Mouse (Mus musculus): ENCODE results near the gene Zfp84. TPM values are rescaled to one million over a fixed set of nuclear protein-coding genes. Genes with fewer than 3 reads are reported as not detected.

The Zfp84 gene
- polyA plus RNA-seq, 1 experiment = 1.8 TPM

GRCm38 (mm10) chr7:29785023-29785422 lies 16.7 kb downstream of the Zfp84 start:
- no peak overlapping the region for H3K4me3 ChIP-seq (ENCODE audit: low read depth, low read length)
- TF ChIP-seq POLR2A (IDR thresholded peaks at IDR 0.05; ENCODE audit: low read depth, low read length) (no peak), CTCF (IDR thresholded peaks at IDR 0.05; ENCODE audit: extremely low read depth, insufficient read length, insufficient replicate concordance, low read depth, low read length) (no peak)
- no peaks in the 10 kb centered on the region for H3K36me3 ChIP-seq (ENCODE audit: control insufficient read depth, insufficient read depth, low read length)
- 75% methylated on average over 8 of the region's 8 CpGs for WGBS
- H3K27me3 ChIP-seq (ENCODE audit: control insufficient read depth, insufficient read depth, low read length) = no peaks in the 10 kb centered on the region
- H3K27ac ChIP-seq (ENCODE audit: insufficient read depth, low read depth, low read length) = no peak overlapping the region
- H3K4me1 ChIP-seq (ENCODE audit: control insufficient read depth, insufficient read depth, insufficient read length, low read length) = peaks cover 3% of the 10 kb centered on the region; the same call in 1 of the 2 replicates

- peak overlapping the region; percentile 8 for H3K4me3 ChIP-seq (ENCODE audit: low read depth, low read length)
- no peaks in the 10 kb centered on the region for H3K27me3 ChIP-seq (ENCODE audit: control insufficient read depth, insufficient read depth, low read length)
- no peak for TF ChIP-seq CTCF (IDR thresholded peaks at IDR 0.05; ENCODE audit: extremely low read depth, insufficient read length, insufficient replicate concordance, low read depth, low read length)
- TF ChIP-seq POLR2A (IDR thresholded peaks at IDR 0.05; ENCODE audit: low read depth, low read length) = no peak
- H3K36me3 ChIP-seq (ENCODE audit: control insufficient read depth, insufficient read depth, low read length) = no peaks in the 10 kb centered on the region
- WGBS = 86% methylated on average over 5 of the region's 5 CpGs
- H3K27ac ChIP-seq (ENCODE audit: insufficient read depth, low read depth, low read length) = no peak overlapping the region
- peaks cover 3% of the 10 kb centered on the region; the same call in 1 of the 2 replicates for H3K4me1 ChIP-seq (ENCODE audit: control insufficient read depth, insufficient read depth, insufficient read length, low read length)
Observed at GRCm38 (mm10) chr7:29785888-29786287, 17.5 kb downstream of the Zfp84 start.

- 54% methylated on average over 27 of the region's 27 CpGs for WGBS
- H3K36me3 ChIP-seq (ENCODE audit: control insufficient read depth, insufficient read depth, low read length) = no peaks in the 10 kb centered on the region
- TF ChIP-seq POLR2A (IDR thresholded peaks at IDR 0.05; ENCODE audit: low read depth, low read length) = no peak
- TF ChIP-seq CTCF (IDR thresholded peaks at IDR 0.05; ENCODE audit: extremely low read depth, insufficient read length, insufficient replicate concordance, low read depth, low read length) = no peak
- no peaks in the 10 kb centered on the region for H3K4me1 ChIP-seq (ENCODE audit: control insufficient read depth, insufficient read depth, insufficient read length, low read length)
- no peaks in the 10 kb centered on the region for H3K27me3 ChIP-seq (ENCODE audit: control insufficient read depth, insufficient read depth, low read length)
- H3K27ac ChIP-seq (ENCODE audit: insufficient read depth, low read depth, low read length) = no peak overlapping the region
- no peak overlapping the region for H3K4me3 ChIP-seq (ENCODE audit: low read depth, low read length)
Observed at GRCm38 (mm10) chr7:29792906-29793305, 24.6 kb downstream of the Zfp84 start.

GRCm38 (mm10) chr7:29807046-29807445 lies 38.7 kb downstream of the Zfp84 start:
- Histone ChIP-seq H3K4me1 (ENCODE audit: control insufficient read depth, insufficient read depth, insufficient read length, low read length) (no peaks in the 10 kb centered on the region), H3K27ac (ENCODE audit: insufficient read depth, low read depth, low read length) (no peak overlapping the region), H3K27me3 (ENCODE audit: control insufficient read depth, insufficient read depth, low read length) (no peaks in the 10 kb centered on the region), H3K36me3 (ENCODE audit: control insufficient read depth, insufficient read depth, low read length) (no peaks in the 10 kb centered on the region), H3K4me3 (ENCODE audit: low read depth, low read length) (no peak overlapping the region)
- 84% methylated on average over 5 of the region's 5 CpGs for WGBS
- TF ChIP-seq CTCF (IDR thresholded peaks at IDR 0.05; ENCODE audit: extremely low read depth, insufficient read length, insufficient replicate concordance, low read depth, low read length) = no peak
- no peak for TF ChIP-seq POLR2A (IDR thresholded peaks at IDR 0.05; ENCODE audit: low read depth, low read length)

- 95% methylated on average over 1 of the region's 1 CpGs for WGBS
- Histone ChIP-seq H3K27ac (ENCODE audit: insufficient read depth, low read depth, low read length) (no peak overlapping the region), H3K27me3 (ENCODE audit: control insufficient read depth, insufficient read depth, low read length) (no peaks in the 10 kb centered on the region)
Observed at GRCm38 (mm10) chr7:29812244-29812643, 43.9 kb downstream of the Zfp84 start.

GRCm38 (mm10) chr7:29814381-29814780 lies 46.0 kb downstream of the Zfp84 start:
- H3K36me3 ChIP-seq (ENCODE audit: control insufficient read depth, insufficient read depth, low read length) = no peaks in the 10 kb centered on the region
- no peak overlapping the region for H3K4me3 ChIP-seq (ENCODE audit: low read depth, low read length)
- H3K4me1 ChIP-seq (ENCODE audit: control insufficient read depth, insufficient read depth, insufficient read length, low read length) = peaks cover 3% of the 10 kb centered on the region; the same call in 1 of the 2 replicates
- TF ChIP-seq POLR2A (IDR thresholded peaks at IDR 0.05; ENCODE audit: low read depth, low read length) (no peak), CTCF (IDR thresholded peaks at IDR 0.05; ENCODE audit: extremely low read depth, insufficient read length, insufficient replicate concordance, low read depth, low read length) (no peak)
- WGBS = 87% methylated on average over 2 of the region's 2 CpGs
- H3K27me3 ChIP-seq (ENCODE audit: control insufficient read depth, insufficient read depth, low read length) = no peaks in the 10 kb centered on the region
- no peak overlapping the region for H3K27ac ChIP-seq (ENCODE audit: insufficient read depth, low read depth, low read length)

More at GRCm38 (mm10) chr7:29812244-29812643, 43.9 kb downstream of the Zfp84 start:
- no peaks in the 10 kb centered on the region for H3K36me3 ChIP-seq (ENCODE audit: control insufficient read depth, insufficient read depth, low read length)
- peaks cover 3% of the 10 kb centered on the region; the same call in 1 of the 2 replicates for H3K4me1 ChIP-seq (ENCODE audit: control insufficient read depth, insufficient read depth, insufficient read length, low read length)
- TF ChIP-seq POLR2A (IDR thresholded peaks at IDR 0.05; ENCODE audit: low read depth, low read length) (no peak), CTCF (IDR thresholded peaks at IDR 0.05; ENCODE audit: extremely low read depth, insufficient read length, insufficient replicate concordance, low read depth, low read length) (no peak)
- H3K4me3 ChIP-seq (ENCODE audit: low read depth, low read length) = no peak overlapping the region

- H3K27ac ChIP-seq (ENCODE audit: insufficient read depth, low read depth, low read length) = no peak overlapping the region
- peaks cover 3% of the 10 kb centered on the region; the same call in 1 of the 2 replicates for H3K4me1 ChIP-seq (ENCODE audit: control insufficient read depth, insufficient read depth, insufficient read length, low read length)
- H3K36me3 ChIP-seq (ENCODE audit: control insufficient read depth, insufficient read depth, low read length) = no peaks in the 10 kb centered on the region
- no peaks in the 10 kb centered on the region for H3K27me3 ChIP-seq (ENCODE audit: control insufficient read depth, insufficient read depth, low read length)
- TF ChIP-seq POLR2A (IDR thresholded peaks at IDR 0.05; ENCODE audit: low read depth, low read length) (no peak), CTCF (IDR thresholded peaks at IDR 0.05; ENCODE audit: extremely low read depth, insufficient read length, insufficient replicate concordance, low read depth, low read length) (no peak)
- WGBS = 3% methylated on average over 12 of the region's 12 CpGs
- H3K4me3 ChIP-seq (ENCODE audit: low read depth, low read length) = peak overlapping the region; percentile 92
Observed at GRCm38 (mm10) chr7:29815061-29815784, 46.9 kb downstream of the Zfp84 start.

Measured in small intestine, adult 2 months (tissue).